8 mouse cellular contexts compared by ENCODE assay signal in genomic region chr17:47527581-47528300, GRCm38 (mm10). TPM values are rescaled to one million over a fixed set of nuclear protein-coding genes. Genes with fewer than 3 reads are reported as not detected.
DNase-seq lines count a peak whose midpoint lies in the region; ATAC-seq and TF ChIP-seq lines count a peak whose summit lies in the region.

No protein-coding gene starts in this region.

- H3K36me3 ChIP-seq in heart, embryonic 10.5 days, result no peaks in the 10 kb centered on the region
- H3K36me3 ChIP-seq in limb, embryonic 12.5 days, result no peaks in the 10 kb centered on the region
- no peaks in the 10 kb centered on the region for H3K36me3 ChIP-seq in midbrain, embryonic 16.5 days (ENCODE audit: control insufficient read depth, insufficient read depth, low read length)

- H3K9ac ChIP-seq in limb, embryonic 12.5 days (replicated peaks), result 0 out of 2 replicates have a peak overlapping the region, but pooled peaks have one; percentile 14
- no peak overlapping the region for H3K9ac ChIP-seq in midbrain, embryonic 16.5 days (ENCODE audit: low read depth, low read length)

- 34% methylated on average over 10 of the region's 10 CpGs for WGBS in heart, embryonic 10.5 days
- 45% methylated on average over 10 of the region's 10 CpGs for WGBS in limb, embryonic 12.5 days
- WGBS in midbrain, embryonic 16.5 days, result 43% methylated on average over 10 of the region's 10 CpGs

- peak overlapping the region; percentile 16 for H3K4me3 ChIP-seq in heart, embryonic 10.5 days
- no peak overlapping the region for H3K4me3 ChIP-seq in embryonic fibroblast, embryonic 13.5 days (ENCODE audit: insufficient read depth, low read length)
- no peak overlapping the region for H3K4me3 ChIP-seq in limb, embryonic 12.5 days (replicated peaks)
- H3K4me3 ChIP-seq in midbrain, embryonic 16.5 days (ENCODE audit: low read depth, low read length), result no peak overlapping the region

- peaks cover 60% of the 10 kb centered on the region for H3K4me1 ChIP-seq in heart, embryonic 10.5 days
- H3K4me1 ChIP-seq in embryonic fibroblast, embryonic 13.5 days (ENCODE audit: control insufficient read depth, insufficient read depth, low read length), result no peaks in the 10 kb centered on the region
- H3K4me1 ChIP-seq in limb, embryonic 12.5 days (replicated peaks), result peaks cover 35% of the 10 kb centered on the region
- peaks cover 3% of the 10 kb centered on the region; the same call in 1 of the 2 replicates for H3K4me1 ChIP-seq in midbrain, embryonic 16.5 days (ENCODE audit: control insufficient read depth, insufficient read depth, low read length)

- H3K9me3 ChIP-seq in heart, embryonic 10.5 days, result no peaks in the 10 kb centered on the region
- H3K9me3 ChIP-seq in limb, embryonic 12.5 days, result no peaks in the 10 kb centered on the region
- H3K9me3 ChIP-seq in midbrain, embryonic 16.5 days (replicated peaks; ENCODE audit: control insufficient read depth, low read length, poor library complexity, severe bottlenecking), result no peaks in the 10 kb centered on the region

- H3K27me3 ChIP-seq in heart, embryonic 10.5 days (ENCODE audit: insufficient read depth, poor library complexity, severe bottlenecking), result no peaks in the 10 kb centered on the region
- no peaks in the 10 kb centered on the region for H3K27me3 ChIP-seq in limb, embryonic 12.5 days
- no peaks in the 10 kb centered on the region for H3K27me3 ChIP-seq in midbrain, embryonic 16.5 days (ENCODE audit: control insufficient read depth, insufficient read depth, low read depth, low read length)

- TF ChIP-seq CTCF in embryonic fibroblast, embryonic 13.5 days (IDR thresholded peaks at IDR 0.05; ENCODE audit: borderline replicate concordance, insufficient read depth, low read length), result no peak

- TF ChIP-seq POLR2A in embryonic fibroblast, embryonic 13.5 days (IDR thresholded peaks at IDR 0.05; ENCODE audit: low read depth, low read length), result peak; percentile 22; the same call in 1 of the 2 replicates

- H3K27ac ChIP-seq in heart, embryonic 10.5 days, result peak overlapping the region; percentile 91
- no peak overlapping the region for H3K27ac ChIP-seq in embryonic fibroblast, embryonic 13.5 days (ENCODE audit: insufficient read depth, low read length)
- H3K27ac ChIP-seq in limb, embryonic 12.5 days, result peak overlapping the region; percentile 92
- peak overlapping the region; percentile 40 for H3K27ac ChIP-seq in midbrain, embryonic 16.5 days (ENCODE audit: low read length)

- 0 out of 2 replicates have a peak, but pooled peaks have one; percentile 16 for ATAC-seq in limb, embryonic 12.5 days (ENCODE audit: insufficient number of reproducible peaks, insufficient read depth, low FRiP score, low TSS enrichment, low read depth)
- 0 out of 2 replicates have a peak, but pooled peaks have one; percentile 37 for ATAC-seq in midbrain, embryonic 16.5 days

- DNase-seq in heart, embryonic 10.5 days (ENCODE audit: low spot score), result peak; percentile 86
- DNase-seq in heart, adult 8-10 months (ENCODE audit: low spot score), result no peak
- DNase-seq in adrenal gland, adult 18-20 months (ENCODE audit: low spot score in 2 of 2), result no peak
- DNase-seq in adrenal gland, adult 2 months, result no peak
- DNase-seq in ovary, adult 18-20 months (ENCODE audit: low spot score), result no peak

- peak overlapping the region; percentile 13; the same call in 1 of the 2 replicates for H3K4me2 ChIP-seq in limb, embryonic 12.5 days
- H3K4me2 ChIP-seq in midbrain, embryonic 16.5 days (ENCODE audit: low read length), result no peak overlapping the region

RNA-seq across cellular contexts. Expression of gene Ccnd3, which starts 22.9 kb away (rescaled TPM):
- polyA plus RNA-seq in heart, embryonic 10.5 days (2016; fragmentation: Nextera tagmentation; extraction: Ambion mirVana), result 552 and 644 TPM in 2 replicates
- total RNA-seq in heart, adult 8-10 months (2022), result 10 to 100 TPM; 74.4 to 82.2 (median 75.2) TPM
- 159 and 169 TPM in 2 replicates for polyA plus RNA-seq in embryonic fibroblast, embryonic 13.5 days (2011; ENCODE audit: insufficient read length, low read depth, missing spikeins)
- polyA plus RNA-seq in limb, embryonic 12.5 days (2016; fragmentation: Nextera tagmentation; extraction: Ambion mirVana), result 323 and 348 TPM in 2 replicates
- polyA plus RNA-seq in midbrain, embryonic 16.5 days (2015; fragmentation: Nextera tagmentation; extraction: Ambion mirVana), result 58.4 and 61.4 TPM in 2 replicates
- total RNA-seq in adrenal gland, adult 18-20 months (2021), result 100 to 1,000 TPM; 328 to 506 TPM
- 100 to 1,000 TPM; 326 to 471 TPM for total RNA-seq in adrenal gland, adult 2 months (2021)
- polyA plus RNA-seq in adrenal gland, adult 2 months (2012; rRNA removed), result 1,307 and 1,375 TPM in 2 replicates

RNA-seq across cellular contexts. Expression of gene Taf8, which starts 25.6 kb away (rescaled TPM):
- 23.0 and 28.5 TPM in 2 replicates for polyA plus RNA-seq in heart, embryonic 10.5 days (2016; fragmentation: Nextera tagmentation; extraction: Ambion mirVana)
- total RNA-seq in heart, adult 8-10 months (2022), result 10 to 100 TPM in 2 of 4 experiments, 1 to 10 TPM in 2; 9.1 to 12.5 (median 10.4) TPM
- polyA plus RNA-seq in embryonic fibroblast, embryonic 13.5 days (2011; ENCODE audit: insufficient read length, low read depth, missing spikeins), result 10.5 and 16.0 TPM in 2 replicates
- 39.0 and 40.3 TPM in 2 replicates for polyA plus RNA-seq in limb, embryonic 12.5 days (2016; fragmentation: Nextera tagmentation; extraction: Ambion mirVana)
- 19.8 and 20.8 TPM in 2 replicates for polyA plus RNA-seq in midbrain, embryonic 16.5 days (2015; fragmentation: Nextera tagmentation; extraction: Ambion mirVana)
- 10 to 100 TPM; 16.4 to 19.9 TPM for total RNA-seq in adrenal gland, adult 18-20 months (2021)
- 10 to 100 TPM; 19.5 to 19.8 TPM for total RNA-seq in adrenal gland, adult 2 months (2021)
- 12.5 and 15.6 TPM in 2 replicates for polyA plus RNA-seq in adrenal gland, adult 2 months (2012; rRNA removed)
